Mouse (Mus musculus): Measurements from ENCODE around the gene Os9. TPM values are rescaled to one million over a fixed set of nuclear protein-coding genes. Genes with fewer than 3 reads are reported as not detected.
"Not testable (repeated sequence)": the region's sequence is repeated elsewhere in the genome, so short reads cannot be mapped to it uniquely, and the experiment has no call there.

The Os9 gene
- polyA plus RNA-seq, 2 experiments: 22.9 to 25.0 TPM

DNA sequence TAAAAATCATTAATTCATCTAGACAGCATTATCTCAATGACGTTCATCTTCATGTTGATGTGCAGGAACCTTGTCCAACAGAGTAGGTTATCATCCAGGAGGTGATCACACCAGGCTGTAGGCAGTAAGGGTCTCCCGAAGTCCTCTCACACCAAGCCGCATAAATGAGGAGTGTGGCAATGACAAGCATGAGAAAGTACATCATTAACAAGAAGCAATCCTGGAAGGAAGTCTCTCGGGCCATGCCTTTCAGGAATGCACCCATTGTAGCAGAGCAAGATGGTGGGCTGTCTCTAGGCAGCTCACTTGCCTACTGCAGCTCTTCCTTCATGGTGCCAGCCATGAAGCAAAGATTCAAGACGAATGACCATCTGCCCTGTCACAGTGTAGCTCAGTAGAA, 33.7 kb upstream of the Os9 start:
- ATAC-seq (ENCODE audit: insufficient read depth): no peak
- no peak for DNase-seq (ENCODE audit: low read depth in 3 of 3, low spot score in 3 of 3)
- no peak overlapping the region for H3K9ac ChIP-seq (replicated peaks)
- no peak overlapping the region for H3K4me2 ChIP-seq (ENCODE audit: low read depth)
- no peak overlapping the region for H3K27ac ChIP-seq
- TF ChIP-seq CTCF (IDR thresholded peaks at IDR 0.05; ENCODE audit: low read depth) (no peak), EP300 (IDR thresholded peaks at IDR 0.05; ENCODE audit: low read depth) (no peak)
- no peaks in the 10 kb centered on the region for H3K36me3 ChIP-seq (replicated peaks; ENCODE audit: control insufficient read depth, insufficient read depth, low read depth)
- 66% methylated on average over 5 of the region's 5 CpGs for WGBS (ENCODE audit: insufficient replicate concordance)
- H3K4me3 ChIP-seq (ENCODE audit: insufficient read depth in 1 of 2, low read depth in 2 of 2, low read length in 2 of 2): no peak overlapping the region
- H3K4me1 ChIP-seq (replicated peaks; ENCODE audit: control insufficient read depth in 2 of 2, insufficient read depth in 2 of 2, low read length in 1 of 2): peaks cover 3 to 12% of the 10 kb centered on the region in 2 experiments; a peak in 3 of 4 replicates
- no peaks in the 10 kb centered on the region for H3K9me3 ChIP-seq (ENCODE audit: control insufficient read depth, low read length)
- no peaks in the 10 kb centered on the region for H3K27me3 ChIP-seq (ENCODE audit: control insufficient read depth, insufficient read depth, low read length)

DNA sequence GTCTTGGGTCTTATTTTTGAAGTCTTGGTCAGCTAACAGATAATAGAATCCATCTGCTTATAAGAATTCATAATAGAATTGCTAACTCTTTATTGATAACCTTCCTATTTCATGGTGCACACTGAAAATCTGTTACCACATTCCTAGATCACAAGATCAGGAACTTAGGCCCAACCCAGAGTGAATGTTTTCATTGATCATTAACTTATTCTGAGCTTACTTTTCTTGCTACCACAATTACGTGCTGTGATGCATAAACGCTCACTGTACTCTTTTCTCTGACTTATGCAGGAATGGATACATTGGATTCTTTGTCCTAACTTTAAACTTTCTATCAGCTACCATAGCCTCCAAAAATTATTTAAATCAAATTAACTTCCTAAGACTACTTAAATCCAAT, 33.3 kb upstream of the Os9 start:
- 78% methylated on average over 2 of the region's 2 CpGs for WGBS (ENCODE audit: insufficient replicate concordance)
- Histone ChIP-seq H3K9me3 (ENCODE audit: control insufficient read depth, low read length) (no peaks in the 10 kb centered on the region), H3K27ac (no peak overlapping the region), H3K36me3 (replicated peaks; ENCODE audit: control insufficient read depth, insufficient read depth, low read depth) (no peaks in the 10 kb centered on the region), H3K4me1 (replicated peaks; ENCODE audit: control insufficient read depth in 2 of 2, insufficient read depth in 2 of 2, low read length in 1 of 2) (peaks cover 3 to 12% of the 10 kb centered on the region in 2 experiments; a peak in 3 of 4 replicates), H3K27me3 (ENCODE audit: control insufficient read depth, insufficient read depth, low read length) (no peaks in the 10 kb centered on the region), H3K4me3 (ENCODE audit: insufficient read depth in 1 of 2, low read depth in 2 of 2, low read length in 2 of 2) (no peak overlapping the region), H3K9ac (replicated peaks) (no peak overlapping the region), H3K4me2 (ENCODE audit: low read depth) (no peak overlapping the region)
- no peak for ATAC-seq (ENCODE audit: insufficient read depth)
- DNase-seq (ENCODE audit: low read depth in 3 of 3, low spot score in 3 of 3): no peak
- no peak for TF ChIP-seq EP300 (IDR thresholded peaks at IDR 0.05; ENCODE audit: low read depth)
- TF ChIP-seq CTCF (IDR thresholded peaks at IDR 0.05; ENCODE audit: low read depth): no peak

DNA sequence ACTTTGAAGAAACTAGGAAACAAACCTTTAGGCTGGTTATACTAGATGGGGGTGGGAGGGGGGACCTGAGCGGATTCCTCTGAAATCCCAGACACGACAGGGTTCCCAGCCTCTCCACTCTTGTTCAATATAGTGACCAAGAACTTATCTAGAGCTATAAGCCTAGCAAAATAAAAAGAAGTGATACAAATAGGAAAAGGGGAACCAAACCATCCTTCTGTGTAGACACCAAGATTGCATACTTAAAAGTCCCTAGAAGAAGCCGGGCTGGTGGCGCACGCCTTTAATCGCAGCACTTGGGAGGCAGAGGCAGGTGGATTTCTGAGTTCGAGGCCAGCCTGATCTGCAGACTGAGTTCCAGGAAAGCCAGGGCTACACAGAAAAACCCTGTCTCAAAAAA, 32.4 kb upstream of the Os9 start:
- no peak for ATAC-seq (ENCODE audit: insufficient read depth)
- no peak overlapping the region for H3K27ac ChIP-seq
- H3K27me3 ChIP-seq (ENCODE audit: control insufficient read depth, insufficient read depth, low read length): no peaks in the 10 kb centered on the region
- no peaks in the 10 kb centered on the region for H3K9me3 ChIP-seq (ENCODE audit: control insufficient read depth, low read length)
- no peak overlapping the region for H3K9ac ChIP-seq (replicated peaks)
- no peak overlapping the region for H3K4me3 ChIP-seq (ENCODE audit: insufficient read depth in 1 of 2, low read depth in 2 of 2, low read length in 2 of 2)
- H3K36me3 ChIP-seq (replicated peaks; ENCODE audit: control insufficient read depth, insufficient read depth, low read depth): no peaks in the 10 kb centered on the region
- TF ChIP-seq EP300 (IDR thresholded peaks at IDR 0.05; ENCODE audit: low read depth) (no peak), CTCF (IDR thresholded peaks at IDR 0.05; ENCODE audit: low read depth) (no peak)
- no peak for DNase-seq (ENCODE audit: low read depth in 3 of 3, low spot score in 3 of 3)
- WGBS (ENCODE audit: insufficient replicate concordance): 82% methylated on average over 7 of the region's 7 CpGs
- H3K4me1 ChIP-seq (replicated peaks; ENCODE audit: control insufficient read depth in 2 of 2, insufficient read depth in 2 of 2, low read length in 1 of 2): peaks cover 0 to 9% of the 10 kb centered on the region in 2 experiments; a peak in 2 of 4 replicates
- no peak overlapping the region for H3K4me2 ChIP-seq (ENCODE audit: low read depth)

DNA sequence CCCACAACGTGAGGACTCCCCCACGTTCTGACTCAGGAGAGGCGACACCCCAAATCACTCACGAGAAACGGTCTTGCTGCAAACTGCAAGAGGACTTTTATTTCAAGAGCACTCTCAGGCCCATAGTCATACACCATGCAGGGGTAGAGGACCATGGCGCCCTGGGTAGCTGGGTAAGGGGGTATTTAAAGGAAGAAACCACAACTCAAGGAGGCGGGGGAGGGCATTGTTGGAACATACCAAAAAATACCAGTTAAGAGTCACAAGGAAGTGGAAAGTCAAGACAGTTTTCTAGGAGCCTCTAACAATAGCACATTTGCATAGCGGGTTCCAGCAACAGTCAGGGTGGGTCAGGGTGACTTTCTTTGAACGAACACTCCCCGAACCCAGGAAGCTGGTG, 31.6 kb upstream of the Os9 start:
- not testable (repeated sequence) for H3K4me2 ChIP-seq (ENCODE audit: low read depth); ATAC-seq (ENCODE audit: insufficient read depth); DNase-seq (ENCODE audit: low read depth in 3 of 3, low spot score in 3 of 3); H3K27me3 ChIP-seq (ENCODE audit: control insufficient read depth, insufficient read depth, low read length); H3K36me3 ChIP-seq (replicated peaks; ENCODE audit: control insufficient read depth, insufficient read depth, low read depth); H3K9me3 ChIP-seq (ENCODE audit: control insufficient read depth, low read length); H3K27ac ChIP-seq; H3K9ac ChIP-seq (replicated peaks); H3K4me3 ChIP-seq (ENCODE audit: insufficient read depth in 1 of 2, low read depth in 2 of 2, low read length in 2 of 2); H3K4me1 ChIP-seq (replicated peaks; ENCODE audit: control insufficient read depth in 2 of 2, insufficient read depth in 2 of 2, low read length in 1 of 2)
- 70% methylated on average over 10 of the region's 10 CpGs for WGBS (ENCODE audit: insufficient replicate concordance)

DNA sequence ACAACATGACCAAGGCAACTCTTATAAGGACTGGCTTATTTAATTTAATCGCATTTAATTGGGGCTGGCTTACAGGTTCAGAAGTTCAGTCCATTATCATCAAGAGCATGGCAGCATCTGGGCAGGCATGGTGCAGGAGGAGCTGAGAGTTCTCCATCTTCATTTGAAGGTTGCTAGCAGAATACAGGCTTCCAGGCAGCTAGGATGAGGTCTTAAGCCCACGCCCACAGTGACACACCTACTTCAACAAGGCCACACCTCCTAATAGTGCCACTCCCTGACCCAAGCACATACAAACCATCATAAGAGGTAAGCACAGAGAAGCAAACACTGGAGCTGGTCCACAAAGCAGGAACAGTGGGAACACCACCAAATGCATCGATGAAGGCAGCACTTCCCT, 30.3 kb upstream of the Os9 start:
- not testable (repeated sequence) for H3K4me1 ChIP-seq (replicated peaks; ENCODE audit: control insufficient read depth in 2 of 2, insufficient read depth in 2 of 2, low read length in 1 of 2); H3K9ac ChIP-seq (replicated peaks); H3K27ac ChIP-seq; H3K27me3 ChIP-seq (ENCODE audit: control insufficient read depth, insufficient read depth, low read length); H3K4me3 ChIP-seq (ENCODE audit: insufficient read depth in 1 of 2, low read depth in 2 of 2, low read length in 2 of 2); ATAC-seq (ENCODE audit: insufficient read depth); H3K9me3 ChIP-seq (ENCODE audit: control insufficient read depth, low read length); H3K36me3 ChIP-seq (replicated peaks; ENCODE audit: control insufficient read depth, insufficient read depth, low read depth); DNase-seq (ENCODE audit: low read depth in 3 of 3, low spot score in 3 of 3); H3K4me2 ChIP-seq (ENCODE audit: low read depth)
- 76% methylated on average over 3 of the region's 3 CpGs for WGBS (ENCODE audit: insufficient replicate concordance)

DNA sequence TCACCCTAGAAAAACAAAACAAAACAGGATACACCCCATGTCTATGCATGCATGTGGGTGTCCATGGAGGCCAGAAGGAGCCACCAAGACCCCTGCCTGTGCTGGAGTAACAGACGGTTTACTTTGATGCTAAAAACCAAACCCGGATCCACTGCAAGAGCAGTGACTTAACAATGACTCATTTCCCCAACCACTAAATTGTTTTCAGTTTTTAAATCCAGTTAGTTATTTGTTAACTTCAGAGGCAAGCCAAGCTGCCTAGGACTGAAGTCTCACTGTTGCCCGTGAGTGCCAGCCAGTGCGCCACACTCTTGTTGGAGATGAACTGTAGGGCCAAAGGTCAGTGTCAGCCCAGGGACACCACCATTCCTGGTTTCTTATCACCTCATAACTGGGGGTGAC, 29.5 kb upstream of the Os9 start:
- DNase-seq (ENCODE audit: low read depth in 3 of 3, low spot score in 3 of 3) (no peak), ATAC-seq (ENCODE audit: insufficient read depth) (no peak)
- no peaks in the 10 kb centered on the region for H3K27me3 ChIP-seq (ENCODE audit: control insufficient read depth, insufficient read depth, low read length)
- H3K9ac ChIP-seq (replicated peaks): no peak overlapping the region
- peaks cover 0 to 7% of the 10 kb centered on the region in 2 experiments; a peak in 1 of 4 replicates for H3K4me1 ChIP-seq (replicated peaks; ENCODE audit: control insufficient read depth in 2 of 2, insufficient read depth in 2 of 2, low read length in 1 of 2)
- no peaks in the 10 kb centered on the region for H3K36me3 ChIP-seq (replicated peaks; ENCODE audit: control insufficient read depth, insufficient read depth, low read depth)
- H3K4me3 ChIP-seq (ENCODE audit: insufficient read depth in 1 of 2, low read depth in 2 of 2, low read length in 2 of 2): no peak overlapping the region
- H3K4me2 ChIP-seq (ENCODE audit: low read depth): no peak overlapping the region
- no peak overlapping the region for H3K27ac ChIP-seq
- WGBS (ENCODE audit: insufficient replicate concordance): 58% methylated on average over 4 of the region's 4 CpGs
- no peaks in the 10 kb centered on the region for H3K9me3 ChIP-seq (ENCODE audit: control insufficient read depth, low read length)
- TF ChIP-seq CTCF (IDR thresholded peaks at IDR 0.05; ENCODE audit: low read depth) (no peak), EP300 (IDR thresholded peaks at IDR 0.05; ENCODE audit: low read depth) (no peak)

All from liver, embryonic 14.5 days (tissue).